Mouse (Mus musculus): ENCODE results near the gene Inpp5a.

DNA sequence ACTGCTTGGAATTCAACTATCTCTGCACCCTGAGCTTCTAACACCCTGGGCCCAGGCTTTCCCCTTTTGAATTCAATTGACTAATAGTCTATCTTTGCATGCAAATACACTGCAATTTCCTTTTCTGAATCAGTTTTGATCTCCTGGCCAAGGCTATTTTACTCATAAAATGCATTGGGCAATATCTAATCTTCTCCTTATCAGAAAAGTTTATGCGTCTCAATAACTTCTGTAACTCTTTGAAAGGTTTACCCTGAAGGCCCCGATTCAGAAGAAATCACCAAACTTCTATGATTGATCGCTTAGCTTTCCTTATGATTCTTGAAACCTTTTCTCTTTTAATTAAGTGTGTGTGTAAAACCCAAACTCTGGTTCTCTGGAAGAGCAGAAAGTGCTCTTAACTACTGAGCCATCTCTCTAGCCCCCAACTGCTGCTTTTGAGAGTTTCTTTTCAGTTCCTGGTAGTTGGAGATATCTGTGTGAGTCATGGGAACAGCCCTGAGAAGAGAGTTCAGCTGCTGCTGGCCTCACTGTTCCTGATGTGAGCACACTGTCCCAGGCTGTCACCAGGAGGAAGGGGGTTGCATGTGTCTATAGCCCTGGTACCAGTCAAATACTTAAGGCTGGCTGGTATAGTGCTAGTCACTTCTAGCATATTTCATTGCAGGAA lies 27.9 kb upstream of the Inpp5a start:
- TF ChIP-seq ZC3H11A (IDR thresholded peaks at IDR 0.05; ENCODE audit: borderline replicate concordance, low read depth, low read length) (no peak), MAFK (IDR thresholded peaks at IDR 0.05; ENCODE audit: insufficient read depth, low read depth, low read length) (no peak), CHD2 (IDR thresholded peaks at IDR 0.05; ENCODE audit: low read depth, low read length) (no peak)

All from ES-E14 (cell line).